Mouse (Mus musculus): ENCODE results near the gene Ceacam10.

DNA sequence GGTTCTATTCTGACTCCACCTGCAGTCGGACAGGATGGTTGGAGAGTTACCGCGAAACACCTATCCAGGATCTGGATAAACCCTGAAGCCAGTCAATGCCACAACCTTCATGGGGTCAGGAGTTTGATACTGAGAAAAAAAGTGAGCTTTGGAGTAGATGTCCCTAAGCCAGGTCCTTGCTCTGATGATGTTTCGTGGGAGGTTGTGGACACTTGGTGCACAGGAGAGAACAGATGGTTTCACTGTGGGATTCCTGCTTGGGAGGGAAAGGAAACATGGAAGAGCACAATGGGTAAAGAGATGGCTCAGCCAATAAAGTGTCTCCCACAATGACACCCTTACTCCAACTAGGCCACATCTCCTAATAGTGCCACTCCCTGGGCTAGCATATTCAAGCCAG is 50.2 kb downstream of the Ceacam10 start:
- TF ChIP-seq POLR2A (IDR thresholded peaks at IDR 0.05; ENCODE audit: borderline replicate concordance, low read depth, low read length) (no peak), CTCF (IDR thresholded peaks at IDR 0.05; ENCODE audit: low read depth, low read length) (no peak)

All from bone marrow macrophage, adult 2 months (primary cell).